Mouse (Mus musculus) liver, postnatal 0 days (tissue): Measurements from ENCODE around the gene Tmem114. TPM values are rescaled to one million over a fixed set of nuclear protein-coding genes. Genes with fewer than 3 reads are reported as not detected.

Experiments
- ATAC-seq: fragments of 200-750 bp; cut with Nextera tagmentation; 2 replicates; pipeline ENCODE4 v1.8.0; 2017; ENCODE audit warnings: mild to moderate bottlenecking, moderate library complexity
- DNase-seq: peaks from one replicate; pipeline ENCODE4 v3.0.0-alpha.2; 2016
- H3K27ac ChIP-seq: fragments of 300-500 bp; sonication (generic); 2 replicates; pipeline ENCODE4 v1.5.1; 2014; ENCODE audit warnings: antibody characterized with exemption, moderate library complexity, mild to moderate bottlenecking, low read depth
- H3K27me3 ChIP-seq: fragments of 300-500 bp; sonication (generic); 2 replicates; pipeline ENCODE4 v1.6.1; 2014; ENCODE audit warnings: low read length, control low read depth, mixed read lengths; ENCODE audit not compliant: insufficient read depth
- H3K36me3 ChIP-seq: fragments of 300-500 bp; sonication (generic); replicated peaks from 2 replicates; pipeline ENCODE4 v1.6.1; 2014; ENCODE audit warnings: mild to moderate bottlenecking, control low read depth, low read length, moderate library complexity, mixed read lengths; ENCODE audit not compliant: insufficient read depth
- H3K4me1 ChIP-seq: fragments of 300-500 bp; sonication (generic); 2 replicates; pipeline ENCODE4 v1.6.1; 2014; ENCODE audit warnings: antibody characterized with exemption, mild to moderate bottlenecking, control low read depth; ENCODE audit not compliant: insufficient read depth
- H3K4me2 ChIP-seq: fragments of 300-500 bp; sonication (generic); 2 replicates; pipeline ENCODE4 v1.6.1; 2014; ENCODE audit warnings: low read depth, mild to moderate bottlenecking, low read length, moderate library complexity, mixed read lengths
- H3K4me3 ChIP-seq: fragments of 300-500 bp; sonication (generic); 2 replicates; pipeline ENCODE4 v1.5.1; 2014; ENCODE audit warnings: low read depth, low read length
- H3K9ac ChIP-seq: fragments of 300-500 bp; sonication (generic); replicated peaks from 2 replicates; pipeline ENCODE4 v1.6.1; 2014; ENCODE audit warnings: mild to moderate bottlenecking, moderate library complexity
- H3K9me3 ChIP-seq: fragments of 300-500 bp; sonication (generic); 2 replicates; pipeline ENCODE4 v1.6.1; 2016; ENCODE audit warnings: mild to moderate bottlenecking, control low read depth, low read length, mixed read lengths
- CTCF ChIP-seq: sonication (generic); IDR thresholded peaks from 2 replicates; pipeline ENCODE4 v1.5.1; 2016; ENCODE audit warnings: antibody characterized with exemption, low read depth
- EP300 ChIP-seq: IDR thresholded peaks from 2 replicates; pipeline ENCODE4 v1.6.1; 2016; ENCODE audit warnings: antibody characterized with exemption, low read depth, mild to moderate bottlenecking
- WGBS: fragments of 180-500 bp; shearing (Covaris S2); extraction: QIAGEN DNeasy Blood & Tissue Kit; methylation state at CpG from one replicate; pipeline ENCODE4 v1.1.7; 2014; ENCODE audit not compliant: insufficient replicate concordance; 5-methylcytosine and 5-hydroxymethylcytosine counted together
- polyA plus RNA-seq: library from polyadenylated mRNA; unstranded; fragments of >200 nt; fragmentation: Nextera tagmentation; extraction: Ambion mirVana; gene quantifications from 2 replicates; pipeline ENCODE4 v1.2.1, GENCODE M21; 2015

The Tmem114 gene
- polyA plus RNA-seq, 1 experiment from 2014 or later: not detected

- no peaks in the 10 kb centered on the region for H3K36me3 ChIP-seq
- no peaks in the 10 kb centered on the region for H3K9me3 ChIP-seq
- no peaks in the 10 kb centered on the region for H3K4me1 ChIP-seq
- H3K27ac ChIP-seq: no peak overlapping the region
- TF ChIP-seq CTCF (0 out of 2 replicates have a peak, but pooled peaks have one; percentile 11), EP300 (no peak)
- H3K9ac ChIP-seq: no peak overlapping the region
- H3K4me3 ChIP-seq: no peak overlapping the region
- ATAC-seq (no peak), DNase-seq (no peak)
- H3K4me2 ChIP-seq: no peak overlapping the region
- H3K27me3 ChIP-seq: no peaks in the 10 kb centered on the region
- WGBS: 75% methylated on average over 2 of the region's 2 CpGs
Measured at GRCm38 (mm10) chr16:8402663-8403062, 22.3 kb downstream of the Tmem114 start.

GRCm38 (mm10) chr16:8401171-8401955 is 23.6 kb downstream of the Tmem114 start:
- Histone ChIP-seq H3K36me3 (no peaks in the 10 kb centered on the region), H3K27ac (no peak overlapping the region), H3K4me2 (no peak overlapping the region), H3K9ac (no peak overlapping the region), H3K4me1 (no peaks in the 10 kb centered on the region), H3K4me3 (no peak overlapping the region), H3K9me3 (no peaks in the 10 kb centered on the region), H3K27me3 (no peaks in the 10 kb centered on the region)
- DNase-seq (no peak), ATAC-seq (no peak)
- 48% methylated on average over 9 of the region's 9 CpGs for WGBS
- no peak for TF ChIP-seq CTCF
- TF ChIP-seq EP300: no peak

- ATAC-seq (no peak), DNase-seq (no peak)
- no peak overlapping the region for H3K4me2 ChIP-seq
- H3K27ac ChIP-seq: no peak overlapping the region
- H3K27me3 ChIP-seq: no peaks in the 10 kb centered on the region
- no peaks in the 10 kb centered on the region for H3K4me1 ChIP-seq
- no peaks in the 10 kb centered on the region for H3K36me3 ChIP-seq
- no peak for TF ChIP-seq EP300
- no peak for TF ChIP-seq CTCF
- no peaks in the 10 kb centered on the region for H3K9me3 ChIP-seq
- WGBS: 67% methylated on average over 6 of the region's 6 CpGs
- H3K4me3 ChIP-seq: no peak overlapping the region
- H3K9ac ChIP-seq: no peak overlapping the region
Measured at GRCm38 (mm10) chr16:8399868-8400267, 25.1 kb downstream of the Tmem114 start.

GRCm38 (mm10) chr16:8394946-8395345 is 30.0 kb downstream of the Tmem114 start:
- Histone ChIP-seq H3K36me3 (no peaks in the 10 kb centered on the region), H3K4me2 (no peak overlapping the region), H3K27me3 (no peaks in the 10 kb centered on the region), H3K27ac (no peak overlapping the region), H3K9ac (no peak overlapping the region), H3K4me3 (no peak overlapping the region), H3K9me3 (no peaks in the 10 kb centered on the region), H3K4me1 (no peaks in the 10 kb centered on the region)
- TF ChIP-seq EP300: no peak
- no peak for TF ChIP-seq CTCF
- ATAC-seq (no peak), DNase-seq (no peak)

- DNase-seq (no peak), ATAC-seq (no peak)
- 85% methylated on average over 1 of the region's 1 CpGs for WGBS
- no peak overlapping the region for H3K27ac ChIP-seq
- H3K36me3 ChIP-seq: no peaks in the 10 kb centered on the region
- no peaks in the 10 kb centered on the region for H3K27me3 ChIP-seq
- no peaks in the 10 kb centered on the region for H3K9me3 ChIP-seq
- H3K4me2 ChIP-seq: no peak overlapping the region
- H3K4me3 ChIP-seq: no peak overlapping the region
- TF ChIP-seq CTCF: 0 out of 2 replicates have a peak, but pooled peaks have one; percentile 8
- TF ChIP-seq EP300: no peak
- H3K9ac ChIP-seq: no peak overlapping the region
- H3K4me1 ChIP-seq: no peaks in the 10 kb centered on the region
Measured at GRCm38 (mm10) chr16:8388491-8388890, 36.4 kb downstream of the Tmem114 start.

- H3K27ac ChIP-seq: no peak overlapping the region
- H3K4me1 ChIP-seq: no peaks in the 10 kb centered on the region
- TF ChIP-seq CTCF: no peak
- no peak for TF ChIP-seq EP300
- 65% methylated on average over 6 of the region's 6 CpGs for WGBS
- no peaks in the 10 kb centered on the region for H3K36me3 ChIP-seq
- H3K9ac ChIP-seq: no peak overlapping the region
- H3K4me2 ChIP-seq: no peak overlapping the region
- DNase-seq (no peak), ATAC-seq (no peak)
- no peak overlapping the region for H3K4me3 ChIP-seq
- H3K9me3 ChIP-seq: no peaks in the 10 kb centered on the region
- H3K27me3 ChIP-seq: no peaks in the 10 kb centered on the region
Measured at GRCm38 (mm10) chr16:8386386-8386785, 38.5 kb downstream of the Tmem114 start.
